Mouse (Mus musculus): ENCODE measurements around the gene Adcy4. TPM values are rescaled to one million over a fixed set of nuclear protein-coding genes. Genes with fewer than 3 reads are reported as not detected.

Adcy4 gene
- polyA plus RNA-seq, 1 experiment from 2014 or later: 1.9 TPM

- H3K36me3 ChIP-seq (ENCODE audit: control insufficient read depth, insufficient read depth, low read length): no peaks in the 10 kb centered on the region
- peaks cover 31% of the 10 kb centered on the region for H3K27me3 ChIP-seq (replicated peaks; ENCODE audit: control insufficient read depth, insufficient read depth, low read length)
- H3K4me1 ChIP-seq (ENCODE audit: control insufficient read depth, insufficient read depth, low read length): no peaks in the 10 kb centered on the region
- no peak overlapping the region for H3K27ac ChIP-seq (ENCODE audit: low read depth, low read length)
- peak; percentile 89 for DNase-seq (ENCODE audit: low spot score)
- H3K9me3 ChIP-seq (replicated peaks; ENCODE audit: control insufficient read depth, low read length): no peaks in the 10 kb centered on the region
- WGBS: 17% methylated on average over 14 of the region's 14 CpGs
- peak; percentile 82 for ATAC-seq
- no peak overlapping the region for H3K4me3 ChIP-seq (ENCODE audit: low read depth, low read length)
- peak overlapping the region; percentile 16 for H3K4me2 ChIP-seq (ENCODE audit: low read length)
- no peak overlapping the region for H3K9ac ChIP-seq (ENCODE audit: low read length)
These were observed 2.6 kb downstream of the Adcy4 start for GRCm38 (mm10) chr14:55781310-55781709.

DNA sequence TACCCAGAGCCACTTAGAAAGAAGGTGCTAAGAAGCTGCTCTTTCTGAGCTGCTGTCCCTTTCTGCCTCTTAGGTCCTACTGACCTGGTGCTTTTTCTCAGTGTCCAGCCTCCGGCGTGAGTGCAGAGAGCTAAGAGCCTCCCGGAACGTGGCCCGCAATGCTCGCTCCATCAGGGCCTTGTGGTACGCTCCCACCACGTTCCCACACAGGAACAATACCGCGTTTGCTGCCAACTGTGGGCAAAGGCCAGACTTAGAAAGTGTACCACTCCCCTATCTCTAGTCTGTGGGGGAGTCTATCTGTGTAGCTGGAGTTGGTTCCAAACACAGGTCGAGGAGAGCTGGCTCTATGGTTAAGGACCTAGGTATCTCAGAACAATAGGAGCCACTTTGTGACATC is 3.2 kb downstream of the Adcy4 start:
- no peaks in the 10 kb centered on the region for H3K36me3 ChIP-seq (ENCODE audit: control insufficient read depth, insufficient read depth, low read length)
- ATAC-seq: 0 out of 2 replicates have a peak, but pooled peaks have one; percentile 6
- 79% methylated on average over 11 of the region's 11 CpGs for WGBS

DNA sequence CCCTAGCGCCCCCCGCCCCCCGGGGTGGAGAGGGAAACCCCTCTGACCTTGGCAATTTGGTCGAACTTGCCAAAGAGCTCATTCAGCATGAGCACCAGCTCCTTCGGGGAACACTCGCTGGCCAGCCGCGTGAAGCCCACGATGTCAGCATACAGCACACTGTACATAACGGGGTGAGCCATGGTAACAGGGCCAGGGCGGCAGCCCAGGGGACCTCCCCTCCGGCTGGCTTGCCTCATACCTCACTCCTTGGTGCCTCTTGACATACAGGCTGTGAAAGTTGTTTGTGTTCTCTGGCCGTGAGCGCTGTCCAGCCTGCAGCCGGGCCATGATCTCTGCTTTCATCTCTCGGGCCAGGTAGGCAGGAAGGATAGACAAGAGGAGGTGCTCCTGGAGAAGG is 4.2 kb downstream of the Adcy4 start:
- Histone ChIP-seq H3K4me1 (ENCODE audit: control insufficient read depth, insufficient read depth, low read length) (no peaks in the 10 kb centered on the region), H3K27ac (ENCODE audit: low read depth, low read length) (no peak overlapping the region), H3K27me3 (replicated peaks; ENCODE audit: control insufficient read depth, insufficient read depth, low read length) (peaks cover 22% of the 10 kb centered on the region), H3K4me3 (ENCODE audit: low read depth, low read length) (no peak overlapping the region), H3K9me3 (replicated peaks; ENCODE audit: control insufficient read depth, low read length) (no peaks in the 10 kb centered on the region), H3K36me3 (ENCODE audit: control insufficient read depth, insufficient read depth, low read length) (no peaks in the 10 kb centered on the region), H3K9ac (ENCODE audit: low read length) (no peak overlapping the region), H3K4me2 (ENCODE audit: low read length) (no peak overlapping the region)
- ATAC-seq (no peak), DNase-seq (ENCODE audit: low spot score) (no peak)
- 72% methylated on average over 16 of the region's 16 CpGs for WGBS

More for the DNA sequence above, 3.2 kb downstream of the Adcy4 start:
- Histone ChIP-seq H3K4me3 (ENCODE audit: low read depth, low read length) (no peak overlapping the region), H3K4me1 (ENCODE audit: control insufficient read depth, insufficient read depth, low read length) (no peaks in the 10 kb centered on the region), H3K9ac (ENCODE audit: low read length) (no peak overlapping the region), H3K4me2 (ENCODE audit: low read length) (no peak overlapping the region), H3K9me3 (replicated peaks; ENCODE audit: control insufficient read depth, low read length) (no peaks in the 10 kb centered on the region), H3K27me3 (replicated peaks; ENCODE audit: control insufficient read depth, insufficient read depth, low read length) (peaks cover 31% of the 10 kb centered on the region), H3K27ac (ENCODE audit: low read depth, low read length) (no peak overlapping the region)
- no peak for DNase-seq (ENCODE audit: low spot score)

DNA sequence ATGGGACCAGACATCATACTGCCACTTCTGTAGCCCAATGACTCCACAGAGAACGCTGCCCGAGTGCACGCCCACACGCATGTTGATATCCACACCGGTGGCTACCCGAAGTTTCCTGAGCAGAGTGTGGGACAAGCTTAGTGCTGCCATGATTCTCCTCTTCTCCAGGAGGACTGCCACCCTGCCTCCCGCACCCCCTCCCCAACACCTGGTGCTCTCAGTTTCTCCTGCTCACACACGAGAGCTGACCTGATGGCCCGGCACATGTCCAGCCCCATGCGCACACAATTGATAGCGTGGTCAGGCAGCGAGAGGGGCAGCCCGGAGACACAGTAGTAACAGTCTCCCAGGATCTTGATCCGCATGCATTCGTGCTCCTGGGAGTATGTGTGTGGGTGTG is 5.2 kb downstream of the Adcy4 start:
- Histone ChIP-seq H3K4me1 (ENCODE audit: control insufficient read depth, insufficient read depth, low read length) (no peaks in the 10 kb centered on the region), H3K27ac (ENCODE audit: low read depth, low read length) (no peak overlapping the region), H3K36me3 (ENCODE audit: control insufficient read depth, insufficient read depth, low read length) (no peaks in the 10 kb centered on the region), H3K9me3 (replicated peaks; ENCODE audit: control insufficient read depth, low read length) (no peaks in the 10 kb centered on the region), H3K27me3 (replicated peaks; ENCODE audit: control insufficient read depth, insufficient read depth, low read length) (peaks cover 13% of the 10 kb centered on the region), H3K4me2 (ENCODE audit: low read length) (no peak overlapping the region), H3K4me3 (ENCODE audit: low read depth, low read length) (no peak overlapping the region), H3K9ac (ENCODE audit: low read length) (no peak overlapping the region)
- DNase-seq (ENCODE audit: low spot score): no peak
- ATAC-seq: no peak
- 89% methylated on average over 15 of the region's 15 CpGs for WGBS

GRCm38 (mm10) chr14:55777806-55778205 is 6.1 kb downstream of the Adcy4 start:
- Histone ChIP-seq H3K27me3 (replicated peaks; ENCODE audit: control insufficient read depth, insufficient read depth, low read length) (peaks cover 6% of the 10 kb centered on the region), H3K27ac (ENCODE audit: low read depth, low read length) (no peak overlapping the region), H3K36me3 (ENCODE audit: control insufficient read depth, insufficient read depth, low read length) (no peaks in the 10 kb centered on the region), H3K4me2 (ENCODE audit: low read length) (no peak overlapping the region), H3K9me3 (replicated peaks; ENCODE audit: control insufficient read depth, low read length) (no peaks in the 10 kb centered on the region), H3K4me3 (ENCODE audit: low read depth, low read length) (no peak overlapping the region), H3K4me1 (ENCODE audit: control insufficient read depth, insufficient read depth, low read length) (no peaks in the 10 kb centered on the region), H3K9ac (ENCODE audit: low read length) (no peak overlapping the region)
- DNase-seq (ENCODE audit: low spot score) (no peak), ATAC-seq (no peak)
- WGBS: 88% methylated on average over 11 of the region's 11 CpGs

DNA sequence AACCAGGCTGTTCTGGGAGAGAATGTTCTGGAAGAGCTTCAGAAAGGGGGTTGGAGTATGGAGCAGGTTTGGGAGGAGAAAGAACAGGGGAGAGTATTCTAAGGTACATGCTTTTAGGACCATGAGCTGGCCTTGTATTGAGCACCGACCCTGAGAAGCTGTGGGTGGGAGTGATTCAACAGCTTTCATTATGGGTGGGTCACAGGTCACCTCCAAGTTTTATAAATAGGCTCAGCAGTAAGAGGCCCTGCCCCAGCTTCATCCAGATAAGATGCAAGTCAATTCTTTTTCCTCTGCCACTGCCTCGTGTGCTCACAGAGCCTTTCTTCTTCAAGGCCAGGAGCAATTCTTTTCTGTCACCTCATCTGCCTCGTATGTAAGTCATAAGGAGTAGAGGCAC is 6.7 kb downstream of the Adcy4 start:
- no peaks in the 10 kb centered on the region for H3K9me3 ChIP-seq (replicated peaks; ENCODE audit: control insufficient read depth, low read length)
- peaks cover under 1% of the 10 kb centered on the region; the same call in 1 of the 2 replicates for H3K27me3 ChIP-seq (replicated peaks; ENCODE audit: control insufficient read depth, insufficient read depth, low read length)
- no peak overlapping the region for H3K4me2 ChIP-seq (ENCODE audit: low read length)
- no peak overlapping the region for H3K9ac ChIP-seq (ENCODE audit: low read length)
- ATAC-seq (no peak), DNase-seq (ENCODE audit: low spot score) (no peak)
- H3K27ac ChIP-seq (ENCODE audit: low read depth, low read length): no peak overlapping the region
- no peak overlapping the region for H3K4me3 ChIP-seq (ENCODE audit: low read depth, low read length)
- no peaks in the 10 kb centered on the region for H3K4me1 ChIP-seq (ENCODE audit: control insufficient read depth, insufficient read depth, low read length)
- 52% methylated on average over 3 of the region's 3 CpGs for WGBS
- no peaks in the 10 kb centered on the region for H3K36me3 ChIP-seq (ENCODE audit: control insufficient read depth, insufficient read depth, low read length)

GRCm38 (mm10) chr14:55776711-55777110 is 7.2 kb downstream of the Adcy4 start:
- ATAC-seq (no peak), DNase-seq (ENCODE audit: low spot score) (no peak)
- Histone ChIP-seq H3K27ac (ENCODE audit: low read depth, low read length) (no peak overlapping the region), H3K36me3 (ENCODE audit: control insufficient read depth, insufficient read depth, low read length) (no peaks in the 10 kb centered on the region), H3K4me2 (ENCODE audit: low read length) (no peak overlapping the region), H3K4me1 (ENCODE audit: control insufficient read depth, insufficient read depth, low read length) (no peaks in the 10 kb centered on the region), H3K9ac (ENCODE audit: low read length) (no peak overlapping the region), H3K27me3 (replicated peaks; ENCODE audit: control insufficient read depth, insufficient read depth, low read length) (no peaks in the 10 kb centered on the region), H3K4me3 (ENCODE audit: low read depth, low read length) (no peak overlapping the region), H3K9me3 (replicated peaks; ENCODE audit: control insufficient read depth, low read length) (no peaks in the 10 kb centered on the region)
- WGBS: 85% methylated on average over 7 of the region's 7 CpGs

GRCm38 (mm10) chr14:55769087-55769703 is 14.7 kb downstream of the Adcy4 start:
- WGBS: 77% methylated on average over 16 of the region's 16 CpGs
- Histone ChIP-seq H3K9ac (ENCODE audit: low read length) (no peak overlapping the region), H3K27me3 (replicated peaks; ENCODE audit: control insufficient read depth, insufficient read depth, low read length) (peaks cover 30% of the 10 kb centered on the region)

DNA sequence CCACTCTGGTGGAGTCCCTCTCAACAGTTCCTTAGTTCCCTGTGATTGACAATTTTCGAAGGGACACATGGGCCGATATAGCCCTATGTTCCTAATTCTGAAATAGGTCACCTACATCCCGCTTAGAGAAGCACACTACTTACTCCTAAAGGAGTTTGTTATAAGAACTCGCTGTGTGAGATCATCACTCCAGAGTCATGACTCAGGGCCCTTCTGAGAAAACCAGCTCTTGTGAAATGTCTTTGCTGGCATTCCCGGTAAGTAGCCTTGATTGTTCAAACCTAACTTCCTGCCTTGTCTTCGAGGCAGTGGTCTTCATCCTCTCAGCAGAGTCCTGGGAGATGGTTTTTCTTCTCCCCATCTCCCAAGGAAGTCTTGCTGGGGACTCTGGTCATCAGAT is 15.3 kb downstream of the Adcy4 start:
- H3K4me2 ChIP-seq (ENCODE audit: low read length): no peak overlapping the region
- no peak for ATAC-seq
- 89% methylated on average over 6 of the region's 6 CpGs for WGBS

More at GRCm38 (mm10) chr14:55769087-55769703, 14.7 kb downstream of the Adcy4 start:
- Histone ChIP-seq H3K36me3 (ENCODE audit: control insufficient read depth, insufficient read depth, low read length) (no peaks in the 10 kb centered on the region), H3K4me2 (ENCODE audit: low read length) (no peak overlapping the region), H3K4me3 (ENCODE audit: low read depth, low read length) (no peak overlapping the region), H3K27ac (ENCODE audit: low read depth, low read length) (no peak overlapping the region), H3K9me3 (replicated peaks; ENCODE audit: control insufficient read depth, low read length) (no peaks in the 10 kb centered on the region), H3K4me1 (ENCODE audit: control insufficient read depth, insufficient read depth, low read length) (peaks cover 4% of the 10 kb centered on the region; the same call in 1 of the 2 replicates)
- DNase-seq (ENCODE audit: low spot score): no peak
- ATAC-seq: no peak

More for the DNA sequence above, 15.3 kb downstream of the Adcy4 start:
- no peak overlapping the region for H3K9ac ChIP-seq (ENCODE audit: low read length)
- H3K36me3 ChIP-seq (ENCODE audit: control insufficient read depth, insufficient read depth, low read length): no peaks in the 10 kb centered on the region
- peaks cover 31% of the 10 kb centered on the region for H3K27me3 ChIP-seq (replicated peaks; ENCODE audit: control insufficient read depth, insufficient read depth, low read length)
- DNase-seq (ENCODE audit: low spot score): no peak
- peaks cover 4% of the 10 kb centered on the region; the same call in 1 of the 2 replicates for H3K4me1 ChIP-seq (ENCODE audit: control insufficient read depth, insufficient read depth, low read length)
- no peak overlapping the region for H3K27ac ChIP-seq (ENCODE audit: low read depth, low read length)
- no peaks in the 10 kb centered on the region for H3K9me3 ChIP-seq (replicated peaks; ENCODE audit: control insufficient read depth, low read length)
- no peak overlapping the region for H3K4me3 ChIP-seq (ENCODE audit: low read depth, low read length)
